Mouse (Mus musculus): ENCODE data around the gene Cbx7.
A peak's percentile ranks its signal among the peaks of the same experiment; 100 is the strongest.

GRCm38 (mm10) chr15:79956559-79956958 is 14.4 kb downstream of the Cbx7 start:
- TF ChIP-seq CTCF (IDR thresholded peaks at IDR 0.05) = no peak
- TF ChIP-seq EP300 (IDR thresholded peaks at IDR 0.05) = peak; percentile 99

Data from lung, postnatal 0 days (tissue).